In genomic region chr3:136376893-136377292, GRCm38 (mm10) we compare ENCODE assay signal across 19 mouse cellular contexts. TPM values are rescaled to one million over a fixed set of nuclear protein-coding genes. Genes with fewer than 3 reads are reported as not detected.
DNase-seq lines count a peak whose midpoint lies in the region; ATAC-seq and TF ChIP-seq lines count a peak whose summit lies in the region.
"Had no signal": no experiment of that assay in that cellular context is flagged by ENCODE, and none has a peak within 500 bp of the region (broad histone marks: within the 10 kb centered on the region; RNA-seq: fewer than 3 reads in every experiment).

No protein-coding gene starts in this region.

- no peaks in the 10 kb centered on the region for H3K27me3 ChIP-seq in lung, embryonic 15.5 days
- H3K27me3 ChIP-seq in hindbrain, embryonic 14.5 days (ENCODE audit: control insufficient read depth, insufficient read depth, low read length): no peaks in the 10 kb centered on the region
- H3K27me3 ChIP-seq: embryonic facial prominence, embryonic 15.5 days; forebrain, embryonic 12.5 days; heart, embryonic 15.5 days; hindbrain, embryonic 12.5 days; midbrain, embryonic 13.5 days had no signal

- no peak for DNase-seq in lung, adult 18-20 months
- peak; percentile 15 for DNase-seq in ES-E14 (ENCODE audit: low read depth, low spot score)
- peak; percentile 40 for DNase-seq in thymus, postnatal 4 days
- DNase-seq in hindbrain, embryonic 14.5 days (ENCODE audit: low spot score): no peak
- no peak for DNase-seq in cerebellum, adult 18-20 months
- DNase-seq: cerebellum, adult 11-12 months; heart, adult 11 months; kidney, adult 11 months; kidney, postnatal 14 days; lung, postnatal 4 days; right cerebral cortex, postnatal 25 days had no signal

- H3K4me2 ChIP-seq in lung, embryonic 15.5 days: no peak overlapping the region
- H3K4me2 ChIP-seq in hindbrain, embryonic 14.5 days (replicated peaks): no peak overlapping the region
- H3K4me2 ChIP-seq: embryonic facial prominence, embryonic 15.5 days; forebrain, embryonic 12.5 days; heart, embryonic 15.5 days; hindbrain, embryonic 12.5 days; midbrain, embryonic 13.5 days had no signal

- no peaks in the 10 kb centered on the region for H3K4me1 ChIP-seq in lung, embryonic 15.5 days
- no peaks in the 10 kb centered on the region for H3K4me1 ChIP-seq in ES-E14 (ENCODE audit: control insufficient read depth in 2 of 2, insufficient read depth in 2 of 2, low read length in 2 of 2, poor library complexity in 1 of 2)
- H3K4me1 ChIP-seq in hindbrain, embryonic 14.5 days (replicated peaks; ENCODE audit: control insufficient read depth, insufficient read depth, low read length): no peaks in the 10 kb centered on the region
- H3K4me1 ChIP-seq: embryonic facial prominence, embryonic 15.5 days; forebrain, embryonic 12.5 days; heart, embryonic 15.5 days; hindbrain, embryonic 12.5 days had no signal

- H3K36me3 ChIP-seq in lung, embryonic 15.5 days: no peaks in the 10 kb centered on the region
- H3K36me3 ChIP-seq in ES-E14 (ENCODE audit: control insufficient read depth, insufficient read depth, low read length, poor library complexity, severe bottlenecking): no peaks in the 10 kb centered on the region
- no peaks in the 10 kb centered on the region for H3K36me3 ChIP-seq in hindbrain, embryonic 14.5 days (replicated peaks; ENCODE audit: control insufficient read depth, insufficient read depth)
- H3K36me3 ChIP-seq: embryonic facial prominence, embryonic 15.5 days; forebrain, embryonic 12.5 days; heart, embryonic 15.5 days; hindbrain, embryonic 12.5 days; midbrain, embryonic 13.5 days had no signal

- WGBS in lung, embryonic 15.5 days: 65% methylated on average over 4 of the region's 4 CpGs
- 78% methylated on average over 4 of the region's 4 CpGs for WGBS in hindbrain, embryonic 14.5 days

- H3K9me3 ChIP-seq in lung, embryonic 15.5 days: no peaks in the 10 kb centered on the region
- H3K9me3 ChIP-seq in ES-E14 (ENCODE audit: control insufficient read depth, insufficient read depth, low read depth, low read length): no peaks in the 10 kb centered on the region
- no peaks in the 10 kb centered on the region for H3K9me3 ChIP-seq in hindbrain, embryonic 14.5 days (ENCODE audit: control insufficient read depth, low read length)
- H3K9me3 ChIP-seq: embryonic facial prominence, embryonic 15.5 days; forebrain, embryonic 12.5 days; heart, embryonic 15.5 days; hindbrain, embryonic 12.5 days; midbrain, embryonic 13.5 days had no signal

- peak; percentile 39; the same call in 1 of the 2 replicates for ATAC-seq in lung, embryonic 15.5 days (ENCODE audit: borderline replicate concordance, extremely low read depth, low FRiP score, low TSS enrichment)
- ATAC-seq in megakaryocyte, adult 5-6 weeks (ENCODE audit: poor library complexity, severe bottlenecking): peak; percentile 59
- no peak for ATAC-seq in hindbrain, embryonic 14.5 days (ENCODE audit: low FRiP score)
- ATAC-seq: midbrain, embryonic 13.5 days had no signal

- no peak overlapping the region for H3K9ac ChIP-seq in lung, embryonic 15.5 days
- H3K9ac ChIP-seq in ES-E14 (ENCODE audit: insufficient read depth, low read depth, low read length, poor library complexity, severe bottlenecking): no peak overlapping the region
- no peak overlapping the region for H3K9ac ChIP-seq in hindbrain, embryonic 14.5 days
- H3K9ac ChIP-seq: embryonic facial prominence, embryonic 15.5 days; forebrain, embryonic 12.5 days; heart, embryonic 15.5 days; hindbrain, embryonic 12.5 days; liver, embryonic 14.5 days; midbrain, embryonic 13.5 days had no signal

- in situ Hi-C loops in ES-E14 (cut with MboI; ENCODE audit: low sequenced_read_pairs in 2 of 2, unreplicated experiment in 2 of 2): no loop called here

- no peak overlapping the region for H3K4me3 ChIP-seq in lung, embryonic 15.5 days
- H3K4me3 ChIP-seq in ES-E14 (ENCODE audit: insufficient read depth in 1 of 2, low read depth in 1 of 2, low read length in 2 of 2, poor library complexity in 1 of 2, severe bottlenecking in 1 of 2): no peak overlapping the region
- no peak overlapping the region for H3K4me3 ChIP-seq in hindbrain, embryonic 14.5 days (replicated peaks; ENCODE audit: low read length)
- H3K4me3 ChIP-seq: embryonic facial prominence, embryonic 15.5 days; forebrain, embryonic 12.5 days; heart, embryonic 15.5 days; hindbrain, embryonic 12.5 days; midbrain, embryonic 13.5 days had no signal

- H3K27ac ChIP-seq in lung, embryonic 15.5 days: no peak overlapping the region
- no peak overlapping the region for H3K27ac ChIP-seq in ES-E14 (ENCODE audit: insufficient read depth, low read depth, low read length, poor library complexity, severe bottlenecking)
- no peak overlapping the region for H3K27ac ChIP-seq in hindbrain, embryonic 14.5 days
- H3K27ac ChIP-seq: embryonic facial prominence, embryonic 15.5 days; forebrain, embryonic 12.5 days; heart, embryonic 15.5 days; hindbrain, embryonic 12.5 days; liver, embryonic 14.5 days; midbrain, embryonic 13.5 days had no signal

TF ChIP-seq in ES-E14, 5 proteins besides CTCF, POLR2A, EP300 and RAD21:
- no peak for TF ChIP-seq ZC3H11A (IDR thresholded peaks at IDR 0.05; ENCODE audit: borderline replicate concordance, low read depth, low read length)
- no peak for TF ChIP-seq HCFC1 (IDR thresholded peaks at IDR 0.05; ENCODE audit: borderline replicate concordance, insufficient read depth, low read length)
- TF ChIP-seq CHD2 (IDR thresholded peaks at IDR 0.05; ENCODE audit: low read depth, low read length): no peak
- no peak for TF ChIP-seq ZNF384 (IDR thresholded peaks at IDR 0.05; ENCODE audit: low read depth, low read length)
- TF ChIP-seq MAFK (IDR thresholded peaks at IDR 0.05; ENCODE audit: insufficient read depth, low read depth, low read length): peak; percentile 42
TF ChIP-seq in ES-E14: peak in this region for 1.

RNA-seq across cellular contexts. Expression of gene Bank1, which starts 51.0 kb away (rescaled TPM):
- polyA plus RNA-seq in lung, embryonic 15.5 days (2015; fragmentation: Nextera tagmentation; extraction: Ambion mirVana): 0.34 and 0.81 TPM in 2 replicates
- 0.18 TPM in 1 of 2 replicates, not detected in the other for total RNA-seq in ES-E14 (2012; rRNA removed)
- total RNA-seq in megakaryocyte, adult 5-6 weeks (2015): 10.7 and 12.1 TPM in 2 replicates
- 10.6 and 11.7 TPM in 2 replicates for total RNA-seq in megakaryocyte, adult 5-6 weeks (2017)
- polyA plus RNA-seq in hindbrain, embryonic 14.5 days (2014; fragmentation: Nextera tagmentation; extraction: Ambion mirVana): 0.39 and 0.55 TPM in 2 replicates

Comparison
In these comparisons a context has a peak if more than half of its experiments do, and no peak if none do; other contexts are left out.
1. DNase-seq: peak in ES-E14 (single experiment) and thymus, postnatal 4 days (single experiment); none in lung, adult 18-20 months (0 of 2), hindbrain, embryonic 14.5 days (single experiment) and cerebellum, adult 18-20 months (0 of 2).